Mouse (Mus musculus) stomach, postnatal 0 days (tissue): Measurements from ENCODE around the gene Fgfr2. TPM values are rescaled to one million over a fixed set of nuclear protein-coding genes. Genes with fewer than 3 reads are reported as not detected.
A peak's percentile ranks its signal among the peaks of the same experiment; 100 is the strongest.

ENCODE experiments used
- ATAC-seq: fragments of 200-750 bp; cut with Nextera tagmentation; 2 replicates; pipeline ENCODE4 v1.8.0; 2017; ENCODE audit not compliant: low FRiP score, low TSS enrichment
- DNase-seq: peaks from one replicate; pipeline ENCODE4 v3.0.0-alpha.2; 2016; ENCODE audit warnings: low spot score
- H3K27ac ChIP-seq: fragments of 300-500 bp; sonication (generic); replicated peaks from 2 replicates; pipeline ENCODE4 v1.5.1; 2014; ENCODE audit warnings: mild to moderate bottlenecking, control low read depth
- H3K27me3 ChIP-seq: fragments of 300-500 bp; sonication (generic); 2 replicates; pipeline ENCODE4 v1.6.1; 2014; ENCODE audit warnings: low read length; ENCODE audit not compliant: control insufficient read depth, insufficient read depth
- H3K36me3 ChIP-seq: fragments of 300-500 bp; sonication (generic); 2 replicates; pipeline ENCODE4 v1.6.1; 2014; ENCODE audit warnings: low read length, mixed read lengths; ENCODE audit not compliant: control insufficient read depth, insufficient read depth
- H3K4me1 ChIP-seq: fragments of 300-500 bp; sonication (generic); replicated peaks from 2 replicates; pipeline ENCODE4 v1.6.1; 2014; ENCODE audit warnings: antibody characterized with exemption; ENCODE audit not compliant: control insufficient read depth, insufficient read depth
- H3K4me2 ChIP-seq: fragments of 300-500 bp; sonication (generic); replicated peaks from 2 replicates; pipeline ENCODE4 v1.6.1; 2014; ENCODE audit warnings: low read depth, mild to moderate bottlenecking, control low read depth, moderate library complexity
- H3K4me3 ChIP-seq: fragments of 300-500 bp; sonication (generic); 2 replicates; pipeline ENCODE4 v1.5.1; 2014; ENCODE audit warnings: low read depth, low read length, control low read depth
- H3K9ac ChIP-seq: fragments of 300-500 bp; sonication (generic); 2 replicates; pipeline ENCODE4 v1.6.1; 2014; ENCODE audit warnings: mild to moderate bottlenecking, low read length, control low read depth, mixed read lengths
- H3K9me3 ChIP-seq: fragments of 300-500 bp; sonication (generic); 2 replicates; pipeline ENCODE4 v1.6.1; 2016; ENCODE audit warnings: low read length; ENCODE audit not compliant: control insufficient read depth
- CTCF ChIP-seq: IDR thresholded peaks from 2 replicates; pipeline ENCODE4 v1.5.1; 2016; ENCODE audit warnings: antibody characterized with exemption, low read depth, mild to moderate bottlenecking, moderate library complexity
- EP300 ChIP-seq: optimal IDR thresholded peaks from 2 replicates; pipeline ENCODE3; 2016; ENCODE audit warnings: antibody characterized with exemption
- WGBS: fragments of 180-500 bp; shearing (Covaris S2); extraction: QIAGEN DNeasy Blood & Tissue Kit; methylation state at CpG from one replicate; pipeline ENCODE4 v1.1.7; 2014; 5-methylcytosine and 5-hydroxymethylcytosine counted together
- polyA plus RNA-seq: library from polyadenylated mRNA; unstranded; fragments of >200 nt; fragmentation: Nextera tagmentation; extraction: Ambion mirVana; gene quantifications from 2 replicates; pipeline ENCODE4 v1.2.1, GENCODE M21; 2015

Fgfr2 gene
- polyA plus RNA-seq, 1 experiment from 2014 or later, result 60.8 TPM

GRCm38 (mm10) chr7:131644586-131644985 lies 1478.6 kb downstream of the Fgfr2 start:
- WGBS, result 4% methylated on average over 13 of the region's 13 CpGs
- ATAC-seq, result no peak
- Histone ChIP-seq H3K36me3 (no peaks in the 10 kb centered on the region), H3K4me2 (peak overlapping the region; percentile 29), H3K4me1 (no peaks in the 10 kb centered on the region), H3K27me3 (no peaks in the 10 kb centered on the region; the same call in 1 of the 2 replicates), H3K9ac (no peak overlapping the region), H3K27ac (no peak overlapping the region), H3K9me3 (no peaks in the 10 kb centered on the region), H3K4me3 (no peak overlapping the region)
- no peak for DNase-seq
- TF ChIP-seq CTCF (no peak), EP300 (no peak)

- no peaks in the 10 kb centered on the region; the same call in 1 of the 2 replicates for H3K27me3 ChIP-seq
- H3K27ac ChIP-seq, result no peak overlapping the region
- no peak overlapping the region for H3K9ac ChIP-seq
- no peak overlapping the region for H3K4me3 ChIP-seq
- H3K36me3 ChIP-seq, result no peaks in the 10 kb centered on the region
- no peaks in the 10 kb centered on the region for H3K4me1 ChIP-seq
- no peak for ATAC-seq
- WGBS, result 4% methylated on average over 16 of the region's 16 CpGs
- TF ChIP-seq EP300 (no peak), CTCF (no peak)
- DNase-seq, result peak; percentile 16
- H3K4me2 ChIP-seq, result peak overlapping the region; percentile 29
- H3K9me3 ChIP-seq, result no peaks in the 10 kb centered on the region
Observed at GRCm38 (mm10) chr7:131644051-131644450, 1479.1 kb downstream of the Fgfr2 start.

GRCm38 (mm10) chr7:131643341-131643840 lies 1479.8 kb downstream of the Fgfr2 start:
- H3K4me1 ChIP-seq, result no peaks in the 10 kb centered on the region
- no peak overlapping the region for H3K27ac ChIP-seq
- no peaks in the 10 kb centered on the region; the same call in 1 of the 2 replicates for H3K27me3 ChIP-seq
- H3K9ac ChIP-seq, result no peak overlapping the region
- no peak overlapping the region for H3K4me2 ChIP-seq
- DNase-seq, result no peak
- H3K4me3 ChIP-seq, result no peak overlapping the region
- 36% methylated on average over 13 of the region's 13 CpGs for WGBS
- no peaks in the 10 kb centered on the region for H3K9me3 ChIP-seq
- TF ChIP-seq EP300, result no peak
- TF ChIP-seq CTCF, result no peak
- no peaks in the 10 kb centered on the region for H3K36me3 ChIP-seq
- no peak for ATAC-seq

- ATAC-seq (no peak), DNase-seq (no peak)
- Histone ChIP-seq H3K27me3 (no peaks in the 10 kb centered on the region), H3K36me3 (no peaks in the 10 kb centered on the region), H3K4me2 (no peak overlapping the region), H3K4me1 (no peaks in the 10 kb centered on the region), H3K9ac (no peak overlapping the region), H3K4me3 (no peak overlapping the region), H3K27ac (no peak overlapping the region), H3K9me3 (no peaks in the 10 kb centered on the region)
- no peak for TF ChIP-seq EP300
- no peak for TF ChIP-seq CTCF
- 59% methylated on average over 8 of the region's 8 CpGs for WGBS
Observed at GRCm38 (mm10) chr7:131629562-131629961, 1493.6 kb downstream of the Fgfr2 start.

- Histone ChIP-seq H3K4me3 (no peak overlapping the region), H3K36me3 (no peaks in the 10 kb centered on the region), H3K27ac (no peak overlapping the region), H3K9me3 (no peaks in the 10 kb centered on the region), H3K4me1 (no peaks in the 10 kb centered on the region), H3K4me2 (no peak overlapping the region), H3K9ac (no peak overlapping the region), H3K27me3 (no peaks in the 10 kb centered on the region)
- ATAC-seq (no peak), DNase-seq (no peak)
- TF ChIP-seq CTCF (no peak), EP300 (no peak)
- WGBS, result 69% methylated on average over 13 of the region's 13 CpGs
Observed at GRCm38 (mm10) chr7:131628846-131629391, 1494.2 kb downstream of the Fgfr2 start.

GRCm38 (mm10) chr7:131628356-131628755 lies 1494.8 kb downstream of the Fgfr2 start:
- DNase-seq, result no peak
- Histone ChIP-seq H3K36me3 (no peaks in the 10 kb centered on the region), H3K27ac (no peak overlapping the region), H3K4me1 (no peaks in the 10 kb centered on the region), H3K9me3 (no peaks in the 10 kb centered on the region), H3K27me3 (no peaks in the 10 kb centered on the region), H3K4me3 (no peak overlapping the region), H3K9ac (no peak overlapping the region), H3K4me2 (no peak overlapping the region)
- WGBS, result 77% methylated on average over 17 of the region's 17 CpGs
- no peak for ATAC-seq
- TF ChIP-seq EP300, result no peak
- TF ChIP-seq CTCF, result no peak
